Mouse (Mus musculus) erythroid progenitor cell, adult 5-6 weeks (primary cell): Measurements from ENCODE around the gene Cldn34d. TPM values are rescaled to one million over a fixed set of nuclear protein-coding genes. Genes with fewer than 3 reads are reported as not detected.
A peak's percentile ranks its signal among the peaks of the same experiment; 100 is the strongest.

Source experiments
- ATAC-seq: replicated peaks from 2 replicates; pipeline ENCODE4 v1.8.0; 2016; ENCODE audit warnings: moderate number of reproducible peaks, mild to moderate bottlenecking, moderate TSS enrichment, inconsistent platforms; ENCODE audit not compliant: poor library complexity, low FRiP score, severe bottlenecking
- total RNA-seq, 2 experiments: library from RNA; stranded (forward) in 1 of 2; stranded (reverse) in 1 of 2; fragments of 150-400 nt in 1 of 2; fragments of 186-747, 209-891 nt in 1 of 2; gene quantifications; 2 replicates each; pipeline versions ENCODE4 v1.2.3 to v1.2.4; 2015 to 2017; ENCODE audit warnings: low replicate concordance in 2 of 2

The Cldn34d gene
- total RNA-seq (2015; ENCODE audit: low replicate concordance), result not detected in 2 replicates
- not detected in 2 replicates for total RNA-seq (2017; ENCODE audit: low replicate concordance)

GRCm38 (mm10) chrX:76602824-76603223 is at the start of gene Cldn34d:
TSS of gene Cldn34d (minus strand) at chrX:76602924.
- ATAC-seq, result no peak

GRCm38 (mm10) chrX:76598459-76599206 is 4.1 kb downstream of the Cldn34d start:
- peak; percentile 100 for ATAC-seq

Other genes with a start within 250 kb of the Cldn34d start
- gene Cldn34b4, start 209.6 kb downstream of the Cldn34d start, total RNA-seq (2015; ENCODE audit: low replicate concordance), result not detected in 2 replicates
- not detected in 2 replicates for gene Cldn34b4, start 209.6 kb downstream of the Cldn34d start, total RNA-seq (2017; ENCODE audit: low replicate concordance)